Mouse (Mus musculus) midbrain, embryonic 14.5 days (tissue): ENCODE results near the gene Cldn14. TPM values are rescaled to one million over a fixed set of nuclear protein-coding genes. Genes with fewer than 3 reads are reported as not detected.
"Not testable (repeated sequence)": the region's sequence is repeated elsewhere in the genome, so short reads cannot be mapped to it uniquely, and the experiment has no call there.

Experiments
- ATAC-seq: fragments of 200-750 bp; cut with Nextera tagmentation; 2 replicates; pipeline ENCODE4 v1.8.0; 2017; ENCODE audit warnings: moderate number of reproducible peaks, moderate library complexity; ENCODE audit not compliant: low FRiP score, low TSS enrichment
- DNase-seq: peaks from one replicate; pipeline ENCODE4 v3.0.0-alpha.2; 2015
- H3K27ac ChIP-seq: fragments of 300-500 bp; sonication (generic); replicated peaks from 2 replicates; pipeline ENCODE4 v1.5.1; 2014; ENCODE audit warnings: mild to moderate bottlenecking, low read depth, low read length, moderate library complexity
- H3K27me3 ChIP-seq: fragments of 300-500 bp; sonication (generic); 2 replicates; pipeline ENCODE4 v1.6.1; 2014; ENCODE audit warnings: low read length, control low read depth, mixed read lengths; ENCODE audit not compliant: control insufficient read depth, insufficient read depth
- H3K36me3 ChIP-seq: fragments of 300-500 bp; sonication (generic); 2 replicates; pipeline ENCODE4 v1.6.1; 2014; ENCODE audit warnings: low read length, control low read depth; ENCODE audit not compliant: control insufficient read depth, insufficient read depth
- H3K4me1 ChIP-seq: fragments of 300-500 bp; sonication (generic); 2 replicates; pipeline ENCODE4 v1.6.1; 2014; ENCODE audit warnings: mild to moderate bottlenecking, antibody characterized with exemption, low read length, control low read depth; ENCODE audit not compliant: control insufficient read depth, insufficient read depth
- H3K4me2 ChIP-seq: fragments of 300-500 bp; sonication (generic); 2 replicates; pipeline ENCODE4 v1.6.1; 2014; ENCODE audit warnings: mild to moderate bottlenecking, low read length, moderate library complexity
- H3K4me3 ChIP-seq: fragments of 300-500 bp; sonication (generic); replicated peaks from 2 replicates; pipeline ENCODE4 v1.5.1; 2014; ENCODE audit warnings: low read depth, low read length
- H3K9ac ChIP-seq: fragments of 300-500 bp; sonication (generic); replicated peaks from 2 replicates; pipeline ENCODE4 v1.6.1; 2014; ENCODE audit warnings: mild to moderate bottlenecking, low read length, moderate library complexity
- H3K9me3 ChIP-seq: fragments of 300-500 bp; sonication (generic); 2 replicates; pipeline ENCODE4 v1.6.1; 2016; ENCODE audit warnings: low read length, control low read depth, mixed read lengths; ENCODE audit not compliant: control insufficient read depth
- WGBS: fragments of 180-500 bp; shearing (Covaris S2); extraction: QIAGEN DNeasy Blood & Tissue Kit; methylation state at CpG from one replicate; pipeline ENCODE4 v1.1.7; 2014; 5-methylcytosine and 5-hydroxymethylcytosine counted together
- polyA plus RNA-seq: library from polyadenylated mRNA; unstranded; fragments of >200 nt; fragmentation: Nextera tagmentation; extraction: Ambion mirVana; gene quantifications from 2 replicates; pipeline ENCODE4 v1.2.1, GENCODE M21; 2014

The Cldn14 gene
- polyA plus RNA-seq, 1 experiment from 2014 or later: not detected

- no peaks in the 10 kb centered on the region for H3K9me3 ChIP-seq
- H3K4me1 ChIP-seq: peaks cover 13% of the 10 kb centered on the region
- H3K4me3 ChIP-seq: no peak overlapping the region
- no peak overlapping the region for H3K27ac ChIP-seq
- ATAC-seq (no peak; the same call in 1 of the 2 replicates), DNase-seq (peak; percentile 87)
- H3K27me3 ChIP-seq: peaks cover 23% of the 10 kb centered on the region
- H3K9ac ChIP-seq: no peak overlapping the region
- no peak overlapping the region for H3K4me2 ChIP-seq
- no peaks in the 10 kb centered on the region for H3K36me3 ChIP-seq
- WGBS: 67% methylated on average over 12 of the region's 12 CpGs
These were observed 29.8 kb upstream of the Cldn14 start for GRCm38 (mm10) chr16:94038272-94038985.

- Histone ChIP-seq H3K27me3 (peaks cover 22% of the 10 kb centered on the region), H3K9ac (no peak overlapping the region), H3K4me3 (no peak overlapping the region), H3K9me3 (no peaks in the 10 kb centered on the region), H3K27ac (no peak overlapping the region), H3K36me3 (no peaks in the 10 kb centered on the region), H3K4me2 (no peak overlapping the region), H3K4me1 (peaks cover 13% of the 10 kb centered on the region)
- 91% methylated on average over 7 of the region's 7 CpGs for WGBS
- DNase-seq (no peak), ATAC-seq (no peak)
These were observed 28.6 kb upstream of the Cldn14 start for GRCm38 (mm10) chr16:94037280-94037679.

- no peak for ATAC-seq
These were observed 25.5 kb upstream of the Cldn14 start for GRCm38 (mm10) chr16:94034152-94034551.

DNA sequence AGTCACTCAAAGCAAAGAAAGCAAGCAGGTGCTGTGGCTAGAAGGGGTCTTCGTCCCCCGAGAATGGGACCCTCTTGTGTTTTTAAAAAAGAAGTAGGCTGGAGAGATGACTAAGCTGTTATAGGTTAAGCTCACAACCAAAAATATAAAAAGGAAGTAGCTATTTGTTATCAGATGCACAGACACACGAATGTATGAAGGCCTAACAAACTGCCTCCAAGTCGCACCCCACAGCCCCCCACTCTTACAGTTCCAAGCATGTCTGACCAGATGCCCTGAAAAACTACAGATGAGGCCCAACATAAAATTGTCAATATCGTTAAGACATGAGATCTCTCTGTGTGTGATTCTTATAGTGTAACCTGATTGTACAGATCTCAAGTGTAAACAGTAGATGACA, 23.6 kb upstream of the Cldn14 start:
- no peak overlapping the region for H3K27ac ChIP-seq
- H3K27me3 ChIP-seq: no peaks in the 10 kb centered on the region
- no peaks in the 10 kb centered on the region for H3K4me1 ChIP-seq
- no peaks in the 10 kb centered on the region for H3K36me3 ChIP-seq
- no peaks in the 10 kb centered on the region for H3K9me3 ChIP-seq
- ATAC-seq (no peak), DNase-seq (no peak)
- WGBS: 91% methylated on average over 5 of the region's 5 CpGs
- no peak overlapping the region for H3K9ac ChIP-seq
- H3K4me2 ChIP-seq: no peak overlapping the region
- no peak overlapping the region for H3K4me3 ChIP-seq

More at GRCm38 (mm10) chr16:94034152-94034551, 25.5 kb upstream of the Cldn14 start:
- no peaks in the 10 kb centered on the region for H3K9me3 ChIP-seq
- H3K4me1 ChIP-seq: no peaks in the 10 kb centered on the region
- no peaks in the 10 kb centered on the region for H3K36me3 ChIP-seq
- H3K27ac ChIP-seq: no peak overlapping the region
- WGBS: 89% methylated on average over 9 of the region's 9 CpGs
- peaks cover 8% of the 10 kb centered on the region for H3K27me3 ChIP-seq
- H3K4me2 ChIP-seq: no peak overlapping the region
- H3K4me3 ChIP-seq: no peak overlapping the region
- no peak overlapping the region for H3K9ac ChIP-seq
- no peak for DNase-seq

- ATAC-seq (no peak), DNase-seq (no peak)
- no peak overlapping the region for H3K4me3 ChIP-seq
- no peak overlapping the region for H3K9ac ChIP-seq
- WGBS: 84% methylated on average over 28 of the region's 28 CpGs
- no peak overlapping the region for H3K4me2 ChIP-seq
- no peaks in the 10 kb centered on the region for H3K27me3 ChIP-seq
- no peaks in the 10 kb centered on the region for H3K36me3 ChIP-seq
- no peaks in the 10 kb centered on the region for H3K4me1 ChIP-seq
- no peak overlapping the region for H3K27ac ChIP-seq
- H3K9me3 ChIP-seq: peaks cover 4% of the 10 kb centered on the region; the same call in 1 of the 2 replicates
These were observed 15.0 kb upstream of the Cldn14 start for GRCm38 (mm10) chr16:94023352-94024280.

DNA sequence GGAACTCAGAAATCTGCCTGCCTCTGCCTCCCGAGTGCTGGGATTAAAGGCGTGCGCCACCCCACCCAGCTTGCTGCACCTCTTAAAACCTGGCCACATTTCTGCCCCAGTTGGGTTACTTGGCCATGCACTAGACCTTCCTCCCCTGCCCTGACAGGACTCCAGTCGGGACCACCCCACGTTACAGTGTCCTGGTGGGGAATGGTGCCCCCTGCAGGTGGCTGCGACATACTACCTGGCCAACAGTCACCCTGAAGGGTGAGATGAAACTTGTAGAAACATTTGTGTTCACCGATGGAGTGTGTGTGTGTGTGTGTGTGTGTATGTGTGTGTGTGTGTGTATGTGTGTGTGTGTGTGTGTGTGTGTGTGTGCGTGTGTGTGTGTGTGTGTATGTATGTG, 11.1 kb upstream of the Cldn14 start:
- H3K27ac ChIP-seq, H3K4me2 ChIP-seq, DNase-seq, ATAC-seq, H3K9ac ChIP-seq, H3K4me1 ChIP-seq, H3K9me3 ChIP-seq, H3K4me3 ChIP-seq, H3K27me3 ChIP-seq, H3K36me3 ChIP-seq: not testable (repeated sequence)
- WGBS: 75% methylated on average over 8 of the region's 8 CpGs

DNA sequence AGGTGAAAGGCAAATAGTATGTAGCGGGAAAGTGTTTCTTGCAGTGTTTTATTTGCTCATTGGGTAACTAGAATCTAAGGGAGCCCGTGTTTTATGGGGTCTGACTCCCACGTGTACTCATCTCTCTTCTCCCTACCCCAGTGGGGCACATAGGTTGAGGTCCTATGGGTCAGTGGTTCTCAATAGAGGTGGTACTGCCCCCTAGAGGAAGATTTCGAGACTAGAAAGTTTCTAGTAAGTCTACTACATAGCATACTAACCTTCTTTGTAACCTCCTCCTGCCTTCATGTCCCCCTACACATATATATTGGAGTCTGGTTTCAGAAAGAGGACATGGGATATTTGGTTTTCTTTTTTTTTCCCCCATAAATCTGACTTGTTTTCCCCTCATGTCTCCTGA, 9.3 kb upstream of the Cldn14 start:
- ATAC-seq (no peak), DNase-seq (no peak)
- Histone ChIP-seq H3K27me3 (no peaks in the 10 kb centered on the region), H3K9me3 (no peaks in the 10 kb centered on the region), H3K4me1 (no peaks in the 10 kb centered on the region), H3K4me3 (no peak overlapping the region), H3K9ac (no peak overlapping the region), H3K27ac (no peak overlapping the region), H3K4me2 (no peak overlapping the region), H3K36me3 (no peaks in the 10 kb centered on the region)
- 73% methylated on average over 4 of the region's 4 CpGs for WGBS

DNA sequence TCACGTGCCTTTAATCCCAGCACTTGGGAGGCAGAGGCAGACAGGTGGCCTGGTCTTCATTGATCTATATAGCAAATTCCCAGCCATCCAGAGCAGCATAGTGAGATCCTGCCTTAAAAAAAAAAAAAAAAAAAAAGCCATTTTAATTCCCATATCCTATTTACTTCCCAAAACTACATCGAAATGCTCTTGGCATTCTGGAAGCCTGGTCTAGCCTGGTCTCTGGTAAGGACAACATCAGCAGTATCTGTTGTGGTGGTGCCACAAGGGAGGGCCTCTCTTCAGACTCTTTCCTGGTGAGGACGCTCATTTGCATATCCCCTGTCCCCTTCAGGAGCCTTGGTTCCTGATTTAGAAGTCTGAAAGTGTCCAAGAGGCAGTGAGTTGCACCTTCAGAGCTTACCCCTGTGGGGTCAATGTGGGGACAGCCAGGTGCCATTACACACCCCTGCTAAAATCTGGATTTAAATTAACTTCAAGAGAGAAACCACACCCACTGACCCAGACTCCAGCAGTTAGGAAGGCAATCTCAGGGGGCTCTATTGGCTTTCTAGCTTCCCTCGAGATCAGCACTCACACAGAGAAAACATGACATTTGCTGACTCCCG, 6.0 kb upstream of the Cldn14 start:
- no peaks in the 10 kb centered on the region for H3K4me1 ChIP-seq
- no peak for ATAC-seq
- DNase-seq: no peak
- no peak overlapping the region for H3K4me3 ChIP-seq
- H3K36me3 ChIP-seq: no peaks in the 10 kb centered on the region
- WGBS: 82% methylated on average over 5 of the region's 5 CpGs
- H3K4me2 ChIP-seq: no peak overlapping the region
- H3K9me3 ChIP-seq: no peaks in the 10 kb centered on the region
- H3K27me3 ChIP-seq: no peaks in the 10 kb centered on the region
- H3K9ac ChIP-seq: no peak overlapping the region
- no peak overlapping the region for H3K27ac ChIP-seq
